Mouse (Mus musculus) heart, adult 9 months (tissue): ENCODE measurements around the gene Rgs6.

ENCODE experiments used
- DNase-seq, 2 experiments: peaks; one replicate each; pipeline ENCODE4 v3.0.0; 2022; ENCODE audit warnings: low spot score in 2 of 2

Gene Rgs6

DNA sequence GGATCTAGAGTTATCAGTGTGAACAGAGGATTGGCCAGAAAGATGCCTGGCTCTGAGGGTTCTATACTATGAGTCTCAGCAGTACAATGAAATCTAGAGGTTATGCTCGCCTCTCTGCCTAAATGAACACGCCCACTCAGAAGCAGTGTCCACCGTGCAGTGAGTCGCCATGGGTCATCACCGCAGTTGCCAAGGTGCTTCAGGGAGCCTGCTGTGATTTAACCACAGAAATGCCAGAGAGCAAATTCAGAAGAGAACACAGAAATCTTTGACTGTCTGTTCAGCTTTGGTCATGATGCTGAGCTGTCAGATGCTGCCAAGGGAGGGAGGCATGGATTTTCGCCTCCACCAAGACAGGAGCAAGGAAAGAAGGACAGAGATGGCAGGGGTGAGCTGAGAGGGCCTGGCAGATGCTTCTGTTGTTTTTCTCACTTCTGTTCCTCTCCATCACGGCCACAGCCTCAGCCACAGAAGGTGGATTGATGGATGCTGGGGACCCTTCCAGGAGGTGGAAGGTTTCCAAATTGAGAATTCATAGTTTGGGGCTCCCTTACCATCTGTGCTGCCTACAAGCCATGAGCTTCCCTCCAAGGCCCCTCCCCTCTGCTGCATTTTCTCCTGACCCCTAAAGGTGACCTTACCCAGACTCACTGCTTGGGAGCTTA lies 445.2 kb downstream of the Rgs6 start:
- no peak for DNase-seq

DNA sequence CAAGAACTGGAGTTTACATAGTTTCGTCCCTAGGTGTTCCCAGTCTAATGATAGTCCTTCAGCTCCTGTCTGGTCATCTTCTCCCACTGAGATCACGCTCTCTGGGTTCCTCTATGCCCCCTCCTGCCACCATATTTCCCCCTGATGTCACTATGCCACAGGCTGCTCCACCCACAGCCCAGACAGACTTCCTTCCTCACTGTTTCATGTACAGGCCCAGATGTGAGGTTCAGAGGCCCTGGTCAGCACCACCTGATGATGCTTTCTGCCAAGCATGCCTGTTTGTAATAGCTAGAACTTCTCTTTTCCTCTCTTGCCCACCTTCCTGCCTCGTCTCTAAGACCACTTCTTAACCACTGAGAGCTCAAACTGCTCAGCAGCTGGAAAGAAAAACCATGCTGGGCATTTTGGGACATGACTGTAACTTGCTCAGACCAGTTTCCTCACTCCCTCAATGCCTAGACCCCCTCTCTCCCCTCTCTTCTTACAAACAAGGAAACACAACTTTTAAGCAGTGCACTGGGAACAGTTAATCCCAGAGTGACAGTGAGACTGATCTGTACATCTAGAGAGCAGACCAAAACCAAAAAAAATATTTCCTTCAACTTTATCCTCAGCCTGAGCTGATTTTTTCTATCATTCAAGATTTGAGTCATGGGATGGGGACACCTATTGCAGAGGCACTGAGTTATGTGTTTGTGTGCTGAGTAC lies 446.9 kb downstream of the Rgs6 start:
- DNase-seq = no peak

DNA sequence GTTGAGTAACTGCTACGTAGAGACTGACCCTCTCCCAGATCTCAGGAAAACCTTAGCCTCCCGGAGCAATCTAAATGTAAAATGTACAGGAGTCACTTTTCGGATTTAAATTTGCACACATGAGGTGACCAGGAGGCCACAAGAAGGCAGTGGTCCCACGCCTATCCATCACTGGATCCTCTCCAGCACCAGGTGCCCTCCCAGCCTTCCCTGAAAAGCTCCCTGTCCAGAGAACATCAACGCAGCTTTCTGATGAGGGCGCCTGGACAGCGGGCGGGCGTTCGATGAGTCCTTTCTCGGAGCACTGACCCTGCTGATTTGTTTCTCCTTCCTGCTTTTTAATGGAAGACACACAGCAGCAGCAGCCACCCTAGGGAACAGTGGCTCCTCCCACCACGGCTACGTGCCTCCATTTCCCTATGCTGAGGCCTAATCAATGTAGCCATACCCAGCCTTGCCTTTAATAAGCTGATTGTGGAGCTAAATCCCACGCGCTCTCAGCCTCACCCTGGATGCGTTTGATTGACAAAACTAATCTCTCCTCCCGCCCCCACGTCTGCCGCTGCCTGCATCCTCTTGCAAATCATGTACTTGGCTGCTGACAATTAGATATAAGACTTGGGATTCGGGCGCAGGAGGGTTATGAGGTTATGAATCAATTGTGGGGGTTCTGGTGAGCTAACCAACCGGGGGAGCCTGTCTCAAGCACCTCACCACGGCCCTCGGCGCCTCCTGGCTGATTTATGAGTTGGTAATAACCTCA lies 449.9 kb downstream of the Rgs6 start:
- DNase-seq = no peak

DNA sequence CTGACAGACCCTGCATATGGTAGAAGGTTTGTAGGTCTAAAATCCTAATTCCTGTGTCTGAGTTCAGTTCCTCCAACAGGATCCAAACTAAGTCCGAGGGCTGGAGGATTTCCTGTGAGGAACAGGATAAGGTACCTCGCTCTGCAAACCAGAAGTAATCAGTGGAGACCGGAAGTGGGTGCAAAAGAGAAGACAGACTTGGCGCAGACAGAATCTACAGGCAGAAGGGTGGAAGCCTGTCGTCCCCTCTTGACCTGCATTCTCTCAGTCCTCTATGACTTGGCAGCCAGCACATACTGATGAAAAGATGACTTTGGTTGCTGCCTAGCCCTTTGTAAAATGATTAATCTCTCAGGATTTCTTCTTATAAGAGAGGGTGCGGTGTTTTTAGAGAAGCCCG lies 450.7 kb downstream of the Rgs6 start:
- peak in 1 of 2 experiments; percentile 19 for DNase-seq

DNA sequence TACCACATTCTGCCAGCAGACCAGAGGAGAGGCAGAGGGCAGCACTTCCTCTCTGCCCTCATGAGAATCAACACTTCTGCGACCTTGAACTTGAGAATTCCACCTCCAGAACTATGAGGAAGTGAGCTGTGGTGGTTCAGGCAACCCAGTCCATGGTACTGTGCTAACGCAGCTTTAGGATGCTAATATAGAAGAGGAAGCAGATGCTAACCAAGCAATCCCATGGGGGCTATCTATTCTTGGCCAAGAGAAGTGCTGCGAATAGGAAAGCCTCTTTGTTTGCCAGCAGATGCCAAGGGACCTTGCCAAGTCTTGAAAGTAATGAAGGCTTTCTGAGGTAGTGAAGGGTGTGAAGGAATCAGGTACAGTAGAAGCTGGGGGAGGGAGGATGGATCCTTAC lies 451.8 kb downstream of the Rgs6 start:
- no peak for DNase-seq

DNA sequence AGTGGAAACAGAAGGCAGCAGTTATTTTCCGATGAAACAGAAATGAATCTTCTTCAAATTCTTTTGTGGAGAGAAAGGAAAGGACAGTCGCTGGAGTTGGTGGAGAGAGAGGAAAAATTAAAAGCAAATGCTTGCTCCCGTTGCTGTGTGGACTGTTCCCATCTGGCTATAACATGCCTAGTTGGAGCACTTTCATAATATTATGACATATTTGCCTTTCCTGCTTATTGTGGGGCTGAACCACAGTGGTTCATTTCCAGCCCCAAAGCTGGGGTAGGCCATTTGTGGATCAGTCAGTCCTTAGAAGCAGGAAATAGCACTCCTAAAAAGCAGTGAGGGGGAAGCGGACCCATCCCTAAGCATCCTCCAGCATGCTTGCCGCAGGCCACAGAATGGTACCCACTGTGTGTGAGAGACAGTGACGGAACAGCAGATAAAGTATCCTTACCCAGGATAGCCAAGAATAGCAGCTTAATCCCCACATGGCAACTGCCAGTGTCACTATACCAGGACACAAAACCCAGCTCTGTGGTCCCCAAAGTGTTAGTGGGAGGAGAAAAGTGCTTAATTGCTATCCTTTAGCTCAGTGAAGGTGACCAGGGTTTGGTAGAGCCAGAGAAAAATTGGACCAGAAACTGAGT lies 456.0 kb downstream of the Rgs6 start:
- DNase-seq = no peak

DNA sequence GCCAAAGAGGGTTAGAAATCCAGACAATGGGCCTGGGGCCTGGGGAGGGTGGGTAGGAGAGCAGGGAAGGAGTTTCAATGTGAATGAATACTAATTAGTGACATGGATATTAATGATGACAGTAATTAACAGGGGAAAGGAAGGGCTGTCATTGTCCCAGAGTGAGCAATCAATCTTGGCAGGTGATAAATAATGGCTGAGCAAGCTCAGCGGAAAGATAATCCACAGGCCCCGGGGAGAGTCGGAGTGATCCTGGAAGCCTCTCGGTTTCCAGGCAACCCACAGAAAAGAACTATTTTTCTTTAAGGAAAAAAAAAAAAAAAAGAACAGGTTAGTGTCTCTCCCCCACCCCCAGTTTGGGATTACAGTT lies 456.5 kb downstream of the Rgs6 start:
- no peak for DNase-seq

DNA sequence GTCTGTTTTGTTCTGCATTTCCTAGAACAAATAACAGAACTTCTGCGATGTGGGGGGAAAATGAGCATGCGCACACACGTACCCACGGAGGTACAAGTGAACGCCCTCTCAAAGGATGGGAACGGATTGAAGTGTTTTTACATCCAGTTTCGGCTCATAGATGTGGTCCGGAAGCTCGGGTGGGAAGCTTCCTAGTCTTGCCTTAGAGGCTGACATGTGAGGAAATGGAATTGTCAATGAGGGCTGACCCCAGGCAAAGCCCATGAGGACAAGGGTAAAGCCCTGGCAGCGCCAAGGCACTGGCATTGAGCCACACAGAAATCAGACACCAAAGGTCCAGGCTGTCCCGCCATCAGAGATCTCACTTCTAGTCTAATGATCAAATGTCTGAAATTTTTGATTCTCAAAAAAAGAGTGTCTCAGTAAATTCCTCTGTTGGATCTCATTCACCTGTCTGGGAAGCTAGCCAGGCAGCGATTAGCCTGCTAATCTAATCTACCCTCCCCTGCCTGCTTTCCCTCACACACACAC lies 457.0 kb downstream of the Rgs6 start:
- peak; percentile 22 to 34 for DNase-seq

DNA sequence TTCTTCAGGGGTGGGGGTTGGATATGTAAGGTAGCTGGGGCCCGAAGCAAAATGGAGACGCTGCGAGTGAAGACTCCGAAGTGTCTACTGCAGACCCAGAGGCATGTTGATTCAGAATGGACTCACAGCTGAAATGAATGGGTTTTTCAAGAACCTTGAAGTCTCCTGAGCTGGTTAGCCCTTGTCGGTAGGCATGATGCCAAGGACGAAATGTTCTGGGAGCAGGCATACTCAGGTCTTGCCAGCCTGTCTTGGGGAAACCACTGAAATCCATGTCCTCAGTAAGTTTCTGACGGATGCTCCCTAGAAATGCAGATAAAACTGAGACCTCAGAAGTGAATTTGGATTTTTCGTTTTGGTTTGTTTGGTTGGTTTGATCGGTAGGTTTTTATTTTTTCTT lies 458.6 kb downstream of the Rgs6 start:
- DNase-seq = no peak

DNA sequence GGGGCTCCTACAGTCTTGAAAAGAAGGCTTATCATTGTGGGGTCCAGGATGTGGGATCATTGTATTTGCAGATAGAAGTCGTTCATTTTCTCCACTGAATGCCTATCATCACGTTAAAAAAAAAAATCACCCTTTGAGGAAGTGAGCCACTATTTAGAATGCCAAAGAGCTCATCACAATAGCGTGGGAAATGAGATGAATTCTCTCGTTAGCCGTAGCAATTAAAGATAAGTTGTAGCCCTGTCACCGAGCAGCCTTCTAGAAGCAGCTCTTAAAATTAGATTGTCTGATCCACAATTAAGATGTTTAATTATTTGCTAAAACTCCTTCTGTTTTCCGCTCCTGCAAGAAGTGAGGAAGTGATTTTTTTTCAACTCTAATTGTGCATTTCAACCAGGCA lies 459.6 kb downstream of the Rgs6 start:
- DNase-seq = no peak

DNA sequence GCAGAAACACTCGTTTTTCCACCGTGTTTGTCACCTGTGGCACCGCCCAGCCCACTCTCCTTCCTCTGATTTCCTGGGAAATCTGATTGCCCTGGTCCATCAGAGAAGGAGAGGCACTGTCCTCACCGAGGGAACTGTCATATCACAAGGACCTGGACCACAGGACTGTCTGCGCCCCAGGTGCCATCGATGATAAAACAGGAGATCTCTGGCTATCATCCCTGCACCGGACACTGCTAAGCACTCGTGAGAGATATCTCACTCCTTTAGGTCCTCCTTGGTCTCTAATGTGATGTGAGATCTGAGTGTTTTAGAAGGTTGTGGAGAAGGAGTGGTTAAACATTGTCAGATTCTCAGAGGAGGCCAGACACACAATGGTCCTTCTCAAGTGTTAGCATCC lies 462.4 kb downstream of the Rgs6 start:
- DNase-seq = no peak

DNA sequence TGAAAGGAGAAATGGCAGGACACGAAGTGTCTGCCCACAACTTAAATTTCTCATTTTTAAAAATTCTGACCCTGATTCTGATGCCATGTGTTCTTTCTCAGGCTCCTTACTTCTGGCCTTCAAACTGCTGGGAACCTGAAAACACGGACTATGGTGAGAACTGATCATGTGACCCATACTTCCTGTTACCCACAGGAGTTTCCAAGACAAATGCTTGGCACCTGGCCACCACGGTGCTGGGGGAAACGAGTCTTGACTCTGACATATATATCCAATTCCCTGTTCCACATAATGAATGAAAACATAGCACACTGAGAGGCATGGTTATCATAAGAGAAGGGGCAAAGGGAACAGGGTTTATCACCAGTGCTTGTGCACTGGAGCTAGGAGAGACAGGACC lies 464.3 kb downstream of the Rgs6 start:
- DNase-seq = no peak

DNA sequence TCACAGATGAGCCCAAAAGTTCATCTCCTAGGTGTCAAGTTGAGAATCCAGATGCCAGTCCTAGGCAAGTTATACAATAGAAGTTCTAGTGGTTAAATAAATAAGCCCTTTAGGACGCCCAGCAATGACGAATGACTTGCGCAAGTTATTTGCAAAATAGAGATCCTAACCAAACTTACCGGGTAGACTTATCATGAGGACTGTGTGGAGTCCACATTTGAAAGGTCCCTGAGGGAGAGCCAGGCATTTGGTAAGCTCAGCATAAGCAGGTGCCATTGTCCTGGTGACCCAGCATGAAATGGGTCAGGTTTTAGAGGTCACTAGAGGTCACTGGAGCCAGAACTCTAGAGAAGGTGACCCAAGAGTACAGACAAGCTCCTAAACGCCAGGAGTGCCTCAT lies 467.6 kb downstream of the Rgs6 start:
- no peak for DNase-seq

DNA sequence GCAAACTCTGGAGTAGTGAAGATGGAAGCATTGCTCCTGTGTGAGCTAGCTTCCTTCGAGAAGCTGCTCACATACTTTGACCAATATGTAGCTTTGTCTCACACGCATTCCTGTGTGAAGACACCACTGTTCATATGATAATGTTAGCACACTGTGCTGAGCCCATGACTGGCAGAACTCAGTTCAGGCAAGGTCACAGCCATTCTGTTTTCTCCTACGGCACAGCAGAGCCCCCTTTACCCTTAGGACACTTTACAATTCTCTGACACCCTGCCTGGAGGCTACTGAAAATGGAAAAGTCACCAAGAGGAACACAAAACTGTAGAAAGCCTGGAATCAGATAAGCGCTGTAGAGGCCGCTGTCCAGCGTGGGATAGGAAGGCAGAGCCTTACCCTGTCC lies 478.3 kb downstream of the Rgs6 start:
- no peak for DNase-seq

DNA sequence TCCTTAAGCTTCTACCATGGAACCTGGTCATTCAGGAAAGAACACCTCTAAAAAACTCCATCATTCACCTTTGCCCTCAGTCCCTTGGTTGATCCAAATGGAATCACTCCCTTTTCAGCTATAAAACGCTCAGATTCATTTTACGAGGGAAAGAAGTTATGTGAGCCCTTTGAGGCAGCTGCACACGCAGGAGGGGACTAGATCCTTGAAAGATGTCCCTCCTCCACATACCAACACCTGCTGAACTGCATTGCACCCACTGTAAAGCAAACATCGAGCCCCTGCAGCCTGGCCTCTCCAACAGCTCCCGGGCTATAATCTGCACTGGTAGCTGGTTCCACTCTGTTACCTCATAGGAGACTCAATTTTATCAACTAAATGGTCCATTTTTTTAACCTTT lies 482.8 kb downstream of the Rgs6 start:
- no peak for DNase-seq

DNA sequence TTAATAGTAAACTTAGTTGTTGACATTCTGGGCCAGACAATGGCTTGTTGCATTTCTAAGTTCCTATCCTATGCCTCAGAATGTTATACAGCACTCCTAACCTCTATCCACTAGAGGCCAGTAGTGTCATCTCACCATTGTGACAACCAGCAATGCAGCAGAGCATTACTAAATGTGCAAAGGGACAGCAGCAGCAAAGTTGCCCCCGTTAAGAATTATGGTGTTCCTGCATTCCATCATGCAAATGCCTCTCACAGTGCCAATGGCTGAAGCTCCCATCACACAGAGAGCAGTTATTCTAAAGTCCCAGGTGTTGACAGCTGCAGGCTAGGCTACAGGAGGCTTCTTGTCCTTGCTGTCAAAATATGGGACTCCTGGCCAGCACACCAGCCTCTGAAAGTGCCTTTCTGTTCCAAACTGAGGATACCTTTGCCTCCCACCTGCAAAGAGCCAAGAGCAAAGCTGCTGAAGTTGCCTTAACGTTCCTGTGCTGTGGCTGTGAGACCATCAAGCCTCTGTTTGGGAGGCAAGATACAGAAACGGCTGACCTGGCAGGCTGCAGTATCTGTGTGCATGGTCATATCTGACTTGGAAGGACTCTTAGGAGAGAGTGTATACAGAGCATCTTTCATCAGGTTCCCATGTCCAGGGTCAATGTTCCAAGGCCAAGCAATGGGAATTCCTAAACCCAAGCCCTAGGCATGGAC lies 484.2 kb downstream of the Rgs6 start:
- no peak for DNase-seq

DNA sequence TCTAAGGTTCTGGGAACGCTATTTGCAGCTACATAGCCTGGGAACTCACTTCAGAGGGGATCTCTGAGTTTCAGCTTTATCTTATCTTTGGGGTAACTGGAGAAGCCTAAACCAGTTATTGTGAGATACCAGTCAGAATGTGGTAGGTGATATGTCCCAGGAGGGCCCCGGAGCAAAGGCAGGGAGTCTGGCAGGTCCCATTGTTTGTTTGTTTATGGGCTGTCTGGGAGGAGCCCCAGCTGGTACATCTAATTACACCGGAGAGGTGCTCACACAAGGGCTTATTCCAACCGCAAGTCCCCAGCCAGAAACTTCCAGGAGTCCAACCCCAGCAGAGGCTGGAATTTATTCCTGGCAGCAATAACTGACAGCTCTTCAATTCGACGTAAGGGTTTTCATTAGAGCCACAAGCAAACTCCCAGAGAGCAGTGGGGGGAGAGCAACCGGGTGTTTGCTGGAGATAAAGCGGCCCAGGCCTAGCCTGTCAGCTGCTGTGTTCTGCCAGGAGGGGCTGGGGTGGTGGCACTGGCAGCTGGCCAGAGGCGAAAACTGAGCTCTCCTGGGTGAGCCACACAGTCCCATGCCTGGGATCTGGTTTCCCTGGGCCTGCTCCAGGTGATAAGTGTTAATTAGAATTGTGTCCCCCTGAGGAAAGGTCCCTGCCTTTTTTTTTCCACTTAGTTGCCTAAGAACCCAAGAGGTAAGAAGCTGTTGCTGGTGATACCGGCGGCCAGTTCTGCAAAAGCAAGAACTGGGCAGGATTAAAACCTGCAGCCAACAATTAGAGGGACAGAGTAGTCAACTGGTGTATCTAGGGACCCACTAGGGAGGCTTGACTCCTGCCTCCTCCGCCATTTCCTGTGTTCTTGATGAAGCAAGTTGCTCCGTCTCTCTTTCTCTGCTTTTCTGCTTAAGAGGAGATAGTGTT lies 485.1 kb downstream of the Rgs6 start:
- peak; percentile 60 to 74 for DNase-seq

DNA sequence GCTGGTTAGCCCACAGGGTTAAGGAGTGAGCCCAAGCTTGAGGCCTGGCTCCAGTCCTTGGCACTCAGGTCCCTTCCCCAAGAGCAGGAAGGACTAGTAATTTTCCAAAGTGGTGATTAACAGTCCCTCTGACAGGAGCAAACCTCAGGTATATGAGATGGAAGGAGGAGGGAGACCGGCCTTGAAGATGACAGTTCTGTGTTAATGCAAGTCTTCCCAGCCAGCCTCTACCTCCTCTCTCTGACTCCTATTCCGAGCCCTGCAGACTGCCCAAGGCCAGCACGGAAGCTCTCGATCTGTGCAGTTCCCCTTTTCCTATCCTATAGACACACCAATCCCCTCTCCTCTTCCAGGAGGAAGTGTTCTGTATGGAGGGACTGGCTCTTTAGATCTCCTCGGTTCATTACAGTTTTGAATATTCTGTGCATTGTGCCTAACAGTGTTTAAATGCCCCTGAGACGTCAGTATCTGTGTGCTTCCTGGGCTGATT lies 485.8 kb downstream of the Rgs6 start:
- no peak for DNase-seq

DNA sequence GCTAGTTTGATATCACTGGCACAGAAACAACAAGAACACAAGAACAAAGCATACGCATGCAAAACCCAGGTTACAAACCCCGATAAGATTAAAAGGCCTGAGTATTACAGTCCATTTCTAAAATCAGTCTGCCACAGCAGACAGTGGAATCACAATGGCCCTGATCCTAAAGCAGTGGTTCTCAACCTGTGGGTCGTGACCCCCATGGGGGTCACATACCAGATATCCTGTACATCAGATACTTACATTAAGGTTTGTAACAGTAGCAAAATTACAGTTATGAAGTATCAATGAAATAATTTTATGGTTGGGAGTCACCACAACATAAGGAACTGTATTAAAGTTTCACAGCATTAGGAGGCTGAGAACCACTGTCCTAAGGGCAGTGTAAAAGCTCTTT lies 488.1 kb downstream of the Rgs6 start:
- no peak for DNase-seq

DNA sequence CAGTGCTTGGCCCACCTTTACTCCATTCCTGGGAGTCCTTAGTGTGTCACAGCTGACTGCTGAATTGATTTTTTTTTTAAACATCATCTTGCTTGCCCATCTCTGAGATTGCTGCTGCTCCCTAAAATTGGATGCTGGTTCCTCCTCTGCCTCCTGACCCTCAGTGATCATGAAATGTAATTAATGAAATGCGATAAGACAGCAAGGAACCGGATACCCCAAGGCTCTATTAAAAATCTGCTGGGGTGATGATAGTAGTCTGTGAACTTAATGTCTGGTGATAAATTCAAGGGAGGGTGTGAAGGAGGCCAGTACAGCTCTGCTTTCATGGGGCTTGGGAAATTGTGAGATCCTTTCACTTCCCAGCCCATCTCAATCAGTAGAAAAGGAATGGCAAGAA lies 489.4 kb downstream of the Rgs6 start:
- no peak for DNase-seq
